Mouse (Mus musculus): Measurements from ENCODE around the gene Adamts15. TPM values are rescaled to one million over a fixed set of nuclear protein-coding genes. Genes with fewer than 3 reads are reported as not detected.

Gene Adamts15
- total and polyA plus RNA-seq, 3 experiments = 0.22 TPM; not detected in 2

DNA sequence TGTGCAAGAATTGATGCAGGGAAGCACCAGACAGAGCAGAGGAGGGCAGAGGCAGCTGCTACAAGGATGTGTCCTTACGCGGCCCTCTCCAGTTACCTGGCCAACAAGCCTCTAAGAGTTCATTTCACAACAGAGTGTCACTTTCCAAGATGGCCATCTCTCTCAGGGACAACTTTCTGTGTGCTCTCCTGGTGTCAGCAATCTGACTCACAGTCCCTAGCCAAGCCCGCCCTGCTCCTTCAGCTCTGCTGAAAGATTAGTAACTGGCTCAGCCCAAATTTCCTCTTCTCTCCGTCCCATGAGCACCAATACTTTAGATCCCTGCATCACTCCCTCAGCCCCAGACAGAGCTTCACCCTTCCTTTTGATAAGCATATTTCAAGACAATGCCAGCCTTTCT is 72.3 kb downstream of the Adamts15 start:
- Histone ChIP-seq H3K4me1 (ENCODE audit: insufficient read depth, low read depth, low read length) (no peaks in the 10 kb centered on the region), H3K4me3 (ENCODE audit: low read depth, low read length) (no peak overlapping the region), H3K27me3 (ENCODE audit: insufficient read depth, low read length) (no peaks in the 10 kb centered on the region), H3K9me3 (replicated peaks) (no peaks in the 10 kb centered on the region), H3K36me3 (replicated peaks) (no peaks in the 10 kb centered on the region)
- no peak for DNase-seq (ENCODE audit: low spot score)
- TF ChIP-seq GATA1 (IDR thresholded peaks at IDR 0.05; ENCODE audit: borderline replicate concordance, low read length) (no peak), GATA2 (IDR thresholded peaks at IDR 0.05; ENCODE audit: borderline replicate concordance, low read depth, low read length) (no peak), TAL1 (conservative IDR thresholded peaks at IDR 0.05; ENCODE audit: low read depth, low read length) (no peak), POLR2AphosphoS5 (IDR thresholded peaks at IDR 0.05; ENCODE audit: insufficient replicate concordance, low read depth, low read length) (no peak), CTCF (IDR thresholded peaks at IDR 0.05; ENCODE audit: low read depth, low read length) (no peak)
- ATAC-seq (ENCODE audit: extremely low read depth, insufficient number of reproducible peaks, low FRiP score, poor library complexity, severe bottlenecking) = no peak

DNA sequence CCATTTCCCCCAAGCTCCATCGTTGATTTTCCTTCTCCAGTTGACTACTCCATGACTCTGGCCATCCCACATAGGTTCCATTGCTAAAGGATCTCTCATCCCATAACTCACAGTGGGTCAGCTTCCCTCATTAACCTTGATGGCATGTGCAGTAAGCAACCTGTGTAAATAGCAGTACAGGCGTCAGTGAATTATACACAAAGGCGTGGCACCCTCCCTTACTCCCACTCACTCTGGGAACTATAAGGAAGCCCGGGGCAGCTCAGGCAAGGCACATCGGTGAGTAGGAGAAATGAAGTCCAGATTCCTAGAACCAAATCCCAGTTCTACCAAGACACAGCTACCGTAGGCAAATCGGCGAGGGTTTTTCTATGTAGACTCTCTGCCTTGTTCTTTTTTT is 72.8 kb downstream of the Adamts15 start:
- Histone ChIP-seq H3K4me3 (ENCODE audit: low read depth, low read length) (no peak overlapping the region), H3K4me1 (ENCODE audit: insufficient read depth, low read depth, low read length) (no peaks in the 10 kb centered on the region), H3K27me3 (ENCODE audit: insufficient read depth, low read length) (no peaks in the 10 kb centered on the region), H3K36me3 (replicated peaks) (no peaks in the 10 kb centered on the region), H3K9me3 (replicated peaks) (no peaks in the 10 kb centered on the region)
- DNase-seq (ENCODE audit: low spot score) = no peak
- TF ChIP-seq GATA2 (IDR thresholded peaks at IDR 0.05; ENCODE audit: borderline replicate concordance, low read depth, low read length) = no peak
- TF ChIP-seq POLR2AphosphoS5 (IDR thresholded peaks at IDR 0.05; ENCODE audit: insufficient replicate concordance, low read depth, low read length) = no peak
- TF ChIP-seq TAL1 (conservative IDR thresholded peaks at IDR 0.05; ENCODE audit: low read depth, low read length) = no peak
- no peak for TF ChIP-seq CTCF (IDR thresholded peaks at IDR 0.05; ENCODE audit: low read depth, low read length)
- ATAC-seq (ENCODE audit: extremely low read depth, insufficient number of reproducible peaks, low FRiP score, poor library complexity, severe bottlenecking) = no peak

Other genes starting within 250 kb of the Adamts15 start
- gene Adamts8, start 20.1 kb upstream of the Adamts15 start, total RNA-seq (2014; fragmentation: Nextera tagmentation) = not detected in 2 replicates
- not detected in 2 replicates for gene Adamts8, start 20.1 kb upstream of the Adamts15 start, total RNA-seq (2017)
- gene Adamts8, start 20.1 kb upstream of the Adamts15 start, polyA plus RNA-seq (2012) = 0.01 TPM in 1 of 2 replicates, not detected in the other
- gene Zbtb44, start 108.2 kb upstream of the Adamts15 start, total RNA-seq (2014; fragmentation: Nextera tagmentation) = 58.2 and 63.6 TPM in 2 replicates
- gene Zbtb44, start 108.2 kb upstream of the Adamts15 start, total RNA-seq (2017) = 24.7 and 27.5 TPM in 2 replicates
- 7.4 and 9.1 TPM in 2 replicates for gene Zbtb44, start 108.2 kb upstream of the Adamts15 start, polyA plus RNA-seq (2012)
- gene St14, start 209.4 kb upstream of the Adamts15 start, total RNA-seq (2014; fragmentation: Nextera tagmentation) = not detected in 2 replicates
- gene St14, start 209.4 kb upstream of the Adamts15 start, total RNA-seq (2017) = 0.16 TPM in 1 of 2 replicates, not detected in the other
- 0.02 TPM in 1 of 2 replicates, not detected in the other for gene St14, start 209.4 kb upstream of the Adamts15 start, polyA plus RNA-seq (2012)